Mouse (Mus musculus) hindbrain, embryonic 11.5 days (tissue): ENCODE results near the gene Zscan5b. TPM values are rescaled to one million over a fixed set of nuclear protein-coding genes. Genes with fewer than 3 reads are reported as not detected.

Experiments
- ATAC-seq: fragments of 200-750 bp; cut with Nextera tagmentation; 2 replicates; pipeline ENCODE4 v1.8.0; 2017; ENCODE audit warnings: mild to moderate bottlenecking, moderate TSS enrichment, moderate library complexity; ENCODE audit not compliant: low FRiP score
- DNase-seq: peaks from one replicate; pipeline ENCODE4 v3.0.0-alpha.2; 2015; ENCODE audit warnings: low spot score
- H3K27ac ChIP-seq: fragments of 300-500 bp; sonication (generic); 2 replicates; pipeline ENCODE4 v1.5.1; 2014; ENCODE audit warnings: mild to moderate bottlenecking, low read depth, low read length
- H3K27me3 ChIP-seq: fragments of 300-500 bp; sonication (generic); 2 replicates; pipeline ENCODE4 v1.6.1; 2014; ENCODE audit warnings: mild to moderate bottlenecking, low read length, moderate library complexity, mixed read lengths; ENCODE audit not compliant: control insufficient read depth, insufficient read depth
- H3K36me3 ChIP-seq: fragments of 300-500 bp; sonication (generic); 2 replicates; pipeline ENCODE4 v1.6.1; 2014; ENCODE audit warnings: mild to moderate bottlenecking, low read length, moderate library complexity, mixed read lengths; ENCODE audit not compliant: control insufficient read depth, insufficient read depth
- H3K4me1 ChIP-seq: fragments of 300-500 bp; sonication (generic); replicated peaks from 2 replicates; pipeline ENCODE4 v1.6.1; 2014; ENCODE audit warnings: low read length, mixed read lengths; ENCODE audit not compliant: control insufficient read depth, insufficient read depth
- H3K4me2 ChIP-seq: fragments of 300-500 bp; sonication (generic); replicated peaks from 2 replicates; pipeline ENCODE4 v1.6.1; 2014; ENCODE audit warnings: mild to moderate bottlenecking, low read depth, low read length
- H3K4me3 ChIP-seq: fragments of 300-500 bp; sonication (generic); 2 replicates; pipeline ENCODE4 v1.5.1; 2014; ENCODE audit warnings: low read depth, low read length
- H3K9ac ChIP-seq: fragments of 300-500 bp; sonication (generic); 2 replicates; pipeline ENCODE4 v1.6.1; 2014; ENCODE audit warnings: low read depth, low read length
- H3K9me3 ChIP-seq: fragments of 300-500 bp; sonication (generic); 2 replicates; pipeline ENCODE4 v1.6.1; 2016; ENCODE audit warnings: low read length; ENCODE audit not compliant: control insufficient read depth
- WGBS: fragments of 180-500 bp; shearing (Covaris S2); extraction: QIAGEN DNeasy Blood & Tissue Kit; methylation state at CpG from one replicate; pipeline ENCODE4 v1.1.7; 2014; 5-methylcytosine and 5-hydroxymethylcytosine counted together
- polyA plus RNA-seq: library from polyadenylated mRNA; unstranded; fragments of >200 nt; fragmentation: Nextera tagmentation; extraction: Ambion mirVana; gene quantifications from 2 replicates; pipeline ENCODE4 v1.2.1, GENCODE M21; 2014

Gene Zscan5b
- polyA plus RNA-seq, 1 experiment from 2014 or later = not detected

GRCm38 (mm10) chr7:6284442-6285012, 62.4 kb downstream of the Zscan5b start:
- 85% methylated on average over 4 of the region's 4 CpGs for WGBS
- Histone ChIP-seq H3K9ac (no peak overlapping the region), H3K4me3 (no peak overlapping the region), H3K9me3 (no peaks in the 10 kb centered on the region), H3K27me3 (no peaks in the 10 kb centered on the region), H3K4me1 (0 out of 2 replicates have a peak, but pooled peaks cover 2% of the 10 kb centered on the region), H3K36me3 (no peaks in the 10 kb centered on the region), H3K4me2 (no peak overlapping the region), H3K27ac (no peak overlapping the region)
- DNase-seq (no peak), ATAC-seq (no peak)

GRCm38 (mm10) chr7:6285366-6285765, 63.3 kb downstream of the Zscan5b start:
- DNase-seq (no peak), ATAC-seq (no peak)
- Histone ChIP-seq H3K4me1 (0 out of 2 replicates have a peak, but pooled peaks cover 2% of the 10 kb centered on the region), H3K9me3 (no peaks in the 10 kb centered on the region), H3K36me3 (no peaks in the 10 kb centered on the region), H3K27me3 (no peaks in the 10 kb centered on the region), H3K4me3 (no peak overlapping the region), H3K27ac (no peak overlapping the region), H3K9ac (no peak overlapping the region), H3K4me2 (no peak overlapping the region)
- 93% methylated on average over 6 of the region's 6 CpGs for WGBS

GRCm38 (mm10) chr7:6285842-6286705, 64.0 kb downstream of the Zscan5b start, which contains the start of gene Zfp667:
Gene Zfp667 (plus strand): TSS chr7:6286579.
- Histone ChIP-seq H3K36me3 (no peaks in the 10 kb centered on the region), H3K4me2 (peak within 1 kb of the TSS; percentile 64), H3K9me3 (no peaks in the 10 kb centered on the region), H3K4me3 (peak within 1 kb of the TSS; percentile 45), H3K4me1 (0 out of 2 replicates have a peak, but pooled peaks cover 2% of the 10 kb centered on the region), H3K9ac (peak within 1 kb of the TSS; percentile 59), H3K27ac (peak within 1 kb of the TSS; percentile 77), H3K27me3 (no peaks in the 10 kb centered on the region)
- DNase-seq (peak; percentile 99), ATAC-seq (peak; percentile 79)
- 4% methylated on average over 44 of the region's 50 CpGs for WGBS

- Histone ChIP-seq H3K9ac (peak overlapping the region; percentile 56), H3K4me2 (peak overlapping the region; percentile 64), H3K36me3 (no peaks in the 10 kb centered on the region), H3K27ac (peak overlapping the region; percentile 77), H3K27me3 (no peaks in the 10 kb centered on the region), H3K4me3 (peak overlapping the region; percentile 45), H3K9me3 (no peaks in the 10 kb centered on the region), H3K4me1 (0 out of 2 replicates have a peak, but pooled peaks cover 2% of the 10 kb centered on the region)
- WGBS = 23% methylated on average over 15 of the region's 15 CpGs
- peak; percentile 77 for DNase-seq
- ATAC-seq = peak; percentile 52
Observed at GRCm38 (mm10) chr7:6286921-6287531, 64.9 kb downstream of the Zscan5b start.

Other genes with a start within 250 kb of the Zscan5b start
- not detected in 2 replicates for gene Vmn1r65, start 211.3 kb upstream of the Zscan5b start, polyA plus RNA-seq
- gene Nlrp4c, start 177.1 kb upstream of the Zscan5b start, polyA plus RNA-seq = 0.14 TPM in 1 of 2 replicates, not detected in the other
- 11.3 and 13.0 TPM in 2 replicates for gene Zfp787, start 66.3 kb upstream of the Zscan5b start, polyA plus RNA-seq
- gene Zfp444, start 50.1 kb upstream of the Zscan5b start, polyA plus RNA-seq = 67.9 and 73.1 TPM in 2 replicates
- gene Galp, start 25.2 kb upstream of the Zscan5b start, polyA plus RNA-seq = not detected in 2 replicates
- gene Epp13, start 30.4 kb downstream of the Zscan5b start, polyA plus RNA-seq = not detected in 2 replicates
- 15.1 and 16.5 TPM in 2 replicates for gene Zfp667, start 64.3 kb downstream of the Zscan5b start, polyA plus RNA-seq
- 8.5 and 10.3 TPM in 2 replicates for gene Zfp583, start 109.0 kb downstream of the Zscan5b start, polyA plus RNA-seq
- gene Gm3854, start 121.5 kb downstream of the Zscan5b start, polyA plus RNA-seq = 2.5 and 3.7 TPM in 2 replicates
- gene Zfp78, start 141.0 kb downstream of the Zscan5b start, polyA plus RNA-seq = 3.4 and 3.5 TPM in 2 replicates
- gene Zfp28, start 161.0 kb downstream of the Zscan5b start, polyA plus RNA-seq = 14.2 and 15.3 TPM in 2 replicates
- 0.76 and 0.78 TPM in 2 replicates for gene Smim17, start 176.4 kb downstream of the Zscan5b start, polyA plus RNA-seq
- gene Gm20715, start 188.0 kb downstream of the Zscan5b start, polyA plus RNA-seq = not detected in 2 replicates
- gene Olfr1344, start 216.4 kb downstream of the Zscan5b start, polyA plus RNA-seq = not detected in 2 replicates
- gene Olfr1336, start 233.9 kb downstream of the Zscan5b start, polyA plus RNA-seq = 0.03 TPM in 1 of 2 replicates, not detected in the other
- not detected in 2 replicates for gene Olfr1346, start 244.8 kb downstream of the Zscan5b start, polyA plus RNA-seq